Mouse (Mus musculus) embryonic facial prominence, embryonic 15.5 days (tissue): ENCODE data around the gene 6430548M08Rik. TPM values are rescaled to one million over a fixed set of nuclear protein-coding genes. Genes with fewer than 3 reads are reported as not detected.

ENCODE experiments used
- ATAC-seq: fragments of 200-750 bp; cut with Nextera tagmentation; 2 replicates; pipeline ENCODE4 v1.8.0; 2017; ENCODE audit warnings: low read depth, moderate TSS enrichment; ENCODE audit not compliant: insufficient number of reproducible peaks, low FRiP score, low TSS enrichment
- H3K27ac ChIP-seq: fragments of 300-500 bp; sonication (generic); replicated peaks from 2 replicates; pipeline ENCODE4 v1.5.1; 2015; ENCODE audit warnings: mild to moderate bottlenecking, inconsistent platforms
- H3K27me3 ChIP-seq: fragments of 300-500 bp; sonication (generic); 2 replicates; pipeline ENCODE4 v1.6.1; 2015; ENCODE audit warnings: inconsistent platforms
- H3K36me3 ChIP-seq: fragments of 300-500 bp; sonication (generic); 2 replicates; pipeline ENCODE4 v1.6.1; 2015; ENCODE audit warnings: mild to moderate bottlenecking, inconsistent platforms
- H3K4me1 ChIP-seq: fragments of 300-500 bp; sonication (generic); 2 replicates; pipeline ENCODE4 v1.6.1; 2015; ENCODE audit warnings: inconsistent platforms
- H3K4me2 ChIP-seq: fragments of 300-500 bp; sonication (generic); replicated peaks from 2 replicates; pipeline ENCODE4 v1.6.1; 2015; ENCODE audit warnings: mild to moderate bottlenecking, inconsistent platforms
- H3K4me3 ChIP-seq: fragments of 300-500 bp; sonication (generic); replicated peaks from 2 replicates; pipeline ENCODE4 v1.5.1; 2015; ENCODE audit warnings: mild to moderate bottlenecking, inconsistent platforms
- H3K9ac ChIP-seq: fragments of 300-500 bp; sonication (generic); 2 replicates; pipeline ENCODE4 v1.6.1; 2015; ENCODE audit warnings: inconsistent platforms
- H3K9me3 ChIP-seq: fragments of 300-500 bp; sonication (generic); replicated peaks from 2 replicates; pipeline ENCODE4 v1.6.1; 2016; ENCODE audit warnings: inconsistent platforms
- WGBS: fragments of 180-500 bp; shearing (Covaris S2); methylation state at CpG from one replicate; pipeline ENCODE4 v1.1.7; 2015; 5-methylcytosine and 5-hydroxymethylcytosine counted together
- polyA plus RNA-seq: library from polyadenylated mRNA; unstranded; fragments of >200 nt; fragmentation: Nextera tagmentation; extraction: Ambion mirVana; gene quantifications from 2 replicates; pipeline ENCODE4 v1.2.1, GENCODE M21; 2015

Gene 6430548M08Rik
- 8.5 and 8.7 TPM in 2 replicates for polyA plus RNA-seq

DNA sequence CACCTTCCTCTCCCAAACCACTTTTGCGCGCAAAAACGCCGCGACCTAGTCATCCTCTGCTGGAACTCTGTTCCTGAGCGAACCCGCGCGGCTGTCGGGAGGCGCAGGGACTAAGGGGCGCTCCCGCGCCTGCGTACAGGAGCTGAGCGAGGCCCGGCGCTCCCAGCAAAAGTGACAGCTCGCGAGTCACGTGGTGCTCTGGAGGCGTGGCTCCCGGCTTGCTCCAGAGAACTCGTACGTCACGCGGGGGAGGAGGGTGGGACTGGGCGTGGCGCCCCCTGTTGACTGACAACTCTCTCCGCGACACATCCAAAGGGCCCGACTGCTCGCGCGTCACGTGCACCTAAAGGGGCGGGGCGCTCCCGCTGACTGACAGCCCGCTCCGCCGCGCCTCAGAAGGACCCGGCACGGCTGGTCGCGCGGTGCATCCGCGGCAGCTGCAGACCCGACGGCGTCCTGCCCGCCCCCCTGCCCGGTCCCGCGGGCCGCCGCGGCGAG is at the start of gene 6430548M08Rik:
6430548M08Rik (plus strand) TSS at position 395 of the 498 bp plus-strand sequence.
- WGBS, result under 1% methylated on average over 60 of the region's 61 CpGs
- Histone ChIP-seq H3K27ac (peak within 1 kb of the TSS; percentile 78), H3K9ac (peak within 1 kb of the TSS; percentile 68), H3K36me3 (no peaks in the 10 kb centered on the region), H3K4me3 (peak within 1 kb of the TSS; percentile 71), H3K4me2 (peak within 1 kb of the TSS; percentile 98), H3K4me1 (peaks cover 18% of the 10 kb centered on the region), H3K9me3 (no peaks in the 10 kb centered on the region), H3K27me3 (peaks cover 25% of the 10 kb centered on the region)
- peak; percentile 97 for ATAC-seq

DNA sequence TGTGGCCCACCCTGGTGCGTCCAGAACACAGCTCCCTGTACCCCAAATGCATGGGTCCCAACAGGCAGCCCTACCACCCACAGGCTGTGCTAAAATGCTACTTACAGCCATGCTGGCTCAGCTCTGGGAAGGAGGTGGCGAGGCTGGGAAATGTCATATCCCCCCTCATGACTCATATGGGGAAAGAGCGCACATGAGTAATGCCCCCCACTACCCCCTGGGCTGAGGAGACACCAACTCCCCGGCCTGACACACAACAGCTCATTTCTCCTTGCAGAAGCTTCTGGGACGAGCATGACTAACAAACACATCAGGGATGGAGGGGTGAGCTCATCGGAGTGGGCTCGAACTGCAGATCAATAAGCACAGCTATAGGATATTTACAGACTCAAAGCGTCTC is 48.3 kb upstream of the 6430548M08Rik start:
- Histone ChIP-seq H3K27me3 (no peaks in the 10 kb centered on the region), H3K27ac (no peak overlapping the region), H3K36me3 (no peaks in the 10 kb centered on the region), H3K4me2 (no peak overlapping the region), H3K4me3 (no peak overlapping the region), H3K9me3 (no peaks in the 10 kb centered on the region), H3K4me1 (peaks cover 13% of the 10 kb centered on the region; the same call in 1 of the 2 replicates), H3K9ac (no peak overlapping the region)
- WGBS, result 89% methylated on average over 8 of the region's 8 CpGs
- ATAC-seq, result no peak

DNA sequence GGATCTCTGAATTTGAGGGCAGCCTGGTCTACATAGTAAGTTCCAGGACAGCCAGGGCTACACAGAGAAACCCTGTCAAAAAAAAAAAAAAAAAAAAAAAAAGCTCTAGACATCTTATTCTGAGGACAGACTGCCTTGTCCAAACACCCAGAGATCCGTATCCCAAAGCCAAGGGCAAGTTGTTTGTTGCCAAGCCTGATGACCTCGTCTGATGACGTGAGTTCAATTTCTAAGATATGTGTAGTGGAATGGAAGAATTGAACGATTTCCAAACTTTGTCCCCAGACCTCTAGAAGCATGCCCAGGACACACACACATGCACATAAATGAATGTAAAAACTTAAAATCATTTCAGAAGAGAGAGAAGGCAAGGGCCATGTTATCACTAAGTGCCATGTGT is 47.7 kb upstream of the 6430548M08Rik start:
- H3K4me1 ChIP-seq, result peaks cover 13% of the 10 kb centered on the region; the same call in 1 of the 2 replicates
- 92% methylated on average over 4 of the region's 4 CpGs for WGBS
- no peaks in the 10 kb centered on the region for H3K9me3 ChIP-seq
- no peak overlapping the region for H3K27ac ChIP-seq
- no peak overlapping the region for H3K9ac ChIP-seq
- no peak overlapping the region for H3K4me2 ChIP-seq
- H3K4me3 ChIP-seq, result no peak overlapping the region
- ATAC-seq, result no peak
- no peaks in the 10 kb centered on the region for H3K36me3 ChIP-seq
- H3K27me3 ChIP-seq, result no peaks in the 10 kb centered on the region

DNA sequence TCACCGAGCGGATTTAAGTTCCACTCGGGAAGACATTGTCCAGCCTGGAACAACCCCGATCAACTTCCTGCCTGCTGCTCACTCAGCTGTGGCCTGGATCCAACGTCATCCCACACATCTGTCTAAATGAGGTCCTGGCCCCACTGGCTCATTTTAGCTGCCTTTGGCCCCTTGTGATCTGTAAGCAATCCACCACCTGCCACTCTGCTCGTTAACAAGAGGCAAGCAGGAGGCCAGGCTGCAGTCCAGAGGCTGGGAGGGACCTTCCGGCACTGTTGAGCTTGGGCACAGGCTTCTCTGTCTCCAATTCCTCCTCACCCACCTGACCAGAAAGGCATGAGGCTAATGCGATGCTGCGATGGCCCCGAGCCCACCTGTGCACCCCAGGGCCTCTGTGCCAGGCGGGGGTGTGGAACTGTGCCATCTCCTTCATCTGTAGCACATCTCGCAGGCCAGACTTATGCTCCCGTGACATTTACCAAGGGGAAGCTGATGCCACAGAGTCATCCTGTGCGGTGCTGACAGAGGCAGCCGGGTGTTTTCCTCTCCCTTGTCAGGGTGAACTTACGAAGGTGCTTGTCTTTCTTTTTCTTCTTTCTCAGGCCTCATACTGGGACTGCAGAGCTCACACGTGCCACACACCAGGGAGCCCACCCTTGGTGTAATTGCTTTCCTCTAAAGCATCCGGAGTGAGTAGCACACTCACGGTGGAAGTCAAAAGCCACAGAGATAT is 45.9 kb upstream of the 6430548M08Rik start:
- no peak overlapping the region for H3K4me2 ChIP-seq
- no peaks in the 10 kb centered on the region for H3K9me3 ChIP-seq
- H3K27me3 ChIP-seq, result no peaks in the 10 kb centered on the region
- H3K27ac ChIP-seq, result no peak overlapping the region
- no peak overlapping the region for H3K9ac ChIP-seq
- ATAC-seq, result no peak
- H3K4me1 ChIP-seq, result peaks cover 30% of the 10 kb centered on the region
- H3K4me3 ChIP-seq, result no peak overlapping the region
- 48% methylated on average over 19 of the region's 19 CpGs for WGBS
- no peaks in the 10 kb centered on the region for H3K36me3 ChIP-seq

DNA sequence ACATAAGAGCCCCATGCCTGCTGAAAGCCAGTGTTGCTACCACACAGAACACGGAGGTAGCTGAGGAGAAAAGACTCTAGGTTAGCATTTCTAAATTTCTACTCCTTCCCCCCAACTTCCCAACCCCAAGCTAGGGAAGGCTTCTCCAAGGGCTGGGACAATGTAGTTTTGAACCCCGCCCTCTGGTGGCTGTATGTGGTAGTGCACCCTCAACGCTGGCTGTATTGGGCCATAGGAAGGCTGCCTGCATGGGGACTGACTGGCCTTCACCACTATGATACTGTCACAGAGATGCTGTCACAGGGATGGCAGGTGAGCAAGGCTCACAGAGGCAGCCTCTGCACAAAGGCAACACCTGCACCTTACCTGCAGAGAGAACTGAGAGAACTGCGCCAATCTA is 42.3 kb upstream of the 6430548M08Rik start:
- H3K9me3 ChIP-seq, result no peaks in the 10 kb centered on the region
- H3K27ac ChIP-seq, result no peak overlapping the region
- H3K4me2 ChIP-seq, result no peak overlapping the region
- 25% methylated on average over 4 of the region's 4 CpGs for WGBS
- no peak for ATAC-seq
- H3K4me1 ChIP-seq, result peaks cover 31% of the 10 kb centered on the region; the same call in 1 of the 2 replicates
- no peak overlapping the region for H3K4me3 ChIP-seq
- H3K36me3 ChIP-seq, result no peaks in the 10 kb centered on the region
- no peak overlapping the region for H3K9ac ChIP-seq
- H3K27me3 ChIP-seq, result no peaks in the 10 kb centered on the region

DNA sequence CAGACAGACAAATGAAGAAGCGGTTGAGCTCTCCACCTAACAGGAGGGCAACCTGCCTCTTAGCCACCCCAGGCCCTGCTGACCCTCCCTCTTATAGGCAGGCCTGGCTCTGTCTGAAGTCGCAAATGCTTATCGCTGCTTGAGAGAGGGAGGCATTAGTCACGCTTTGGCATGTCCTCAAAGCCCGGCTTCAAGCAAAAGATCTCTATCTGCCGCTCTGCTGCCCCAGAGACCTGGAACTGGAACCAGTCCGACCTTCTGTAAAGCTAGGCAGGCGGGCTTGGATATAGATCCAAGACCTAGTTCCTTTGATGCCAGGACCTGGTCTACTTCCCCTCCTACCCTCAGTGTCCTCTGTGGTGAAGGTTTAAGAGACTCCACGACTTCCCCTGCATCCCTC is 41.7 kb upstream of the 6430548M08Rik start:
- H3K9ac ChIP-seq, result no peak overlapping the region
- no peaks in the 10 kb centered on the region for H3K9me3 ChIP-seq
- peaks cover 31% of the 10 kb centered on the region; the same call in 1 of the 2 replicates for H3K4me1 ChIP-seq
- 50% methylated on average over 9 of the region's 9 CpGs for WGBS
- no peak overlapping the region for H3K27ac ChIP-seq
- no peak overlapping the region for H3K4me3 ChIP-seq
- H3K36me3 ChIP-seq, result no peaks in the 10 kb centered on the region
- no peaks in the 10 kb centered on the region for H3K27me3 ChIP-seq
- ATAC-seq, result no peak
- H3K4me2 ChIP-seq, result no peak overlapping the region

DNA sequence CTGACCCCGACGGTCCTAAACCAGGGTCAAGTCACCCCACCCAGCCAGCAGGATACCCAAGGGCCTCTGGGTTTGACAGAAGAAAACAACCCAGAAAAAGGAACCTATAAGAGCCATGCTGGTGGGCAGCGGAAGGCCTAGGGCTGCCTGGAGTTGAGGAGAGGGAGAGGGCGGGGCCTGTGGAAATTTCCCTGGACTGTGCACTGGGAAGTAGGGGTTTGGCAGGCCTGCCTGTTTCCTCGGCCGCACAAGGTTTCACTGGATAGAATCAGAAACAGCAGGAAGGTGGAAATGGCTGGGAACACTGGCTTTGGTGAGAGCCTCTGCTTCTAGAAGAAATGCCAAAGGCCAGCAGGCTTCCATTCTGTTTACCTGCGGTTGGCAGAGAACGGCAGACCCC is 41.1 kb upstream of the 6430548M08Rik start:
- Histone ChIP-seq H3K4me1 (peaks cover 31% of the 10 kb centered on the region; the same call in 1 of the 2 replicates), H3K27ac (no peak overlapping the region), H3K27me3 (no peaks in the 10 kb centered on the region), H3K9me3 (no peaks in the 10 kb centered on the region), H3K4me3 (no peak overlapping the region), H3K36me3 (no peaks in the 10 kb centered on the region), H3K9ac (no peak overlapping the region), H3K4me2 (no peak overlapping the region)
- ATAC-seq, result no peak
- WGBS, result 67% methylated on average over 8 of the region's 8 CpGs

DNA sequence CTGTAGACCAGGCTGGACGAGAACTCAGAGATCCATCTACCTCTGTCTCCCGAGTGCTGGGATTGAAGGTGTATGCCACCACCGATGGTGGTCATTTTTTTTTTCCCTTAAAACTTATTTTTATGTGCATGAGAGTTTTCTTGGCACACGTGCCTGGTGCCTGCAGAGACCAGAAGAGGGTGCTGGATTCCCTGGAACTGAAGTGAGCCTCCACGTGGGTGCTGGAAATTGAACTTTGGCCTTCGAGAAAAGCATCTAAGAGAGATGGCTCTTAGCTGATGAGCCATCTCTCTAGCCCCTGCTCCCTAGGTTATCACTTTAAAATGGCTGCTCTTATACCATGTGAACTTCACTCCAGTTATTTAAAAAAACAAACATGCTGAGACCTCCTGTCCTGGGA is 39.4 kb upstream of the 6430548M08Rik start:
- no peak overlapping the region for H3K9ac ChIP-seq

DNA sequence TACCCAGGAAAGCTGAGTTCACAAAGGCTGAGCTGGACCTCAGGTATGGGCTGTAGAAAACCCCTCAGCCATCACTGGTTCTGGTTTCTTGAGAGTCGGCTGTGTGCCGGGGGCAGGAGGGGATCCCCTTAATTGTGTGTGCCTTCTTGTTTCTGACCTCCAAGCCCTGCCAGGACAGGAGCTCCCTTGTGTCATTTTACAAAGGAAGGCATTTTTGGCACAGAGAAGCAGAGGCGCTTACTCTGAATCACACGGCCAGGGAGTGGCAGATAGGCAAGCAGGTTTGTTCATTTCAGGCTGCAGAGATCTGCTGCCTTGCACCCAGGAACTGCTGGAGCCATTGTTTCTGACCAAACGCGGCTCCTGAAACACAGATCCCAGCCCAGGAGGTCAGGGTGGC is 38.6 kb upstream of the 6430548M08Rik start:
- H3K9ac ChIP-seq, result no peak overlapping the region

More for the DNA sequence above, 39.4 kb upstream of the 6430548M08Rik start:
- Histone ChIP-seq H3K27ac (no peak overlapping the region), H3K27me3 (no peaks in the 10 kb centered on the region), H3K36me3 (no peaks in the 10 kb centered on the region), H3K4me2 (no peak overlapping the region), H3K4me1 (peaks cover 26% of the 10 kb centered on the region; the same call in 1 of the 2 replicates), H3K4me3 (no peak overlapping the region), H3K9me3 (no peaks in the 10 kb centered on the region)
- 73% methylated on average over 6 of the region's 6 CpGs for WGBS
- no peak for ATAC-seq

DNA sequence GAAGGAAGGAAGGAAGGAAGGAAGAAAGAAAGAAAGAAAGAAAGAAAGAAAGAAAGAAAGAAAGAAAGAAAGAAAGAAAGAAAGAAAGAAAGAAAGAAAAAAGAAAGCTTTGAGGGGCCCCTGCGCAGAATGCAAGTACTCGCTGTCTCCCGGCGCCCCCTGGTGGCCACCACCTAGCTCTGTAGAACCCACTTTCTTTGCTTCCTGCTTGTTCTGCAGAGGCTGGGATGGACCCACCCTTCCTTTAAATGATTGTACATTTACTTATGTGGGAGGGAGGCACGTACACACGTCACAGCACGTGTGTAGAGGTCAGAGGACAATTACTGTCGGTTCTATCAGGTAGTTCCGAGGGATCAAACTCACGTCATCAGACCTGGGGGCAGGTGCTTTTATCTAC is 35.9 kb upstream of the 6430548M08Rik start:
- no peaks in the 10 kb centered on the region for H3K27me3 ChIP-seq
- H3K9ac ChIP-seq, result no peak overlapping the region
- no peaks in the 10 kb centered on the region for H3K9me3 ChIP-seq
- H3K36me3 ChIP-seq, result peaks cover 26% of the 10 kb centered on the region
- ATAC-seq, result no peak
- H3K27ac ChIP-seq, result no peak overlapping the region
- H3K4me1 ChIP-seq, result peaks cover 9% of the 10 kb centered on the region; the same call in 1 of the 2 replicates
- H3K4me3 ChIP-seq, result no peak overlapping the region
- 11% methylated on average over 10 of the region's 10 CpGs for WGBS
- H3K4me2 ChIP-seq, result no peak overlapping the region

More for the DNA sequence above, 38.6 kb upstream of the 6430548M08Rik start:
- no peak for ATAC-seq
- no peaks in the 10 kb centered on the region for H3K9me3 ChIP-seq
- no peak overlapping the region for H3K4me2 ChIP-seq
- H3K36me3 ChIP-seq, result no peaks in the 10 kb centered on the region
- 34% methylated on average over 6 of the region's 6 CpGs for WGBS
- no peak overlapping the region for H3K27ac ChIP-seq
- peaks cover 26% of the 10 kb centered on the region; the same call in 1 of the 2 replicates for H3K4me1 ChIP-seq
- no peaks in the 10 kb centered on the region for H3K27me3 ChIP-seq
- H3K4me3 ChIP-seq, result no peak overlapping the region

DNA sequence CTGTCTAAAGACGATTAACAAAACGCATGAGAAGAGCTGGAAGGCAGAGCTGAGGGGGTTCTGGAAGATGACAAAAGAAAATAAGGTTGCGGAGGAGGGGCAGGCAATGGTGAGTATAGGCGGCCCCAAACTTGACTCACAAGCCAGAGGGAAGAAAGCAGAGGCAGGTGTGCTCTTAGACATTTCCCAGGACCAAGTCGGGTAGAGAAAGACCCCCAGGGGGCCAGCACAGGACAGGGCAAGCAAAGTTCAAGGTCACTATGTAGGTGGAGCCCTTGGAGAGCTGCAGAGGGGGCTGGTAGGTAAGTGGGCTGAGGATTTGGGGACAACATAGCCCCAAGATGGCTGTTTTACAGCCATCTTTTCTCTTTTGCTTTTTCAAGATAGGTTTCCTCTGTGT is 34.6 kb upstream of the 6430548M08Rik start:
- Histone ChIP-seq H3K27me3 (no peaks in the 10 kb centered on the region), H3K9ac (no peak overlapping the region), H3K4me2 (no peak overlapping the region), H3K4me3 (no peak overlapping the region), H3K36me3 (peaks cover 33% of the 10 kb centered on the region), H3K27ac (no peak overlapping the region), H3K9me3 (no peaks in the 10 kb centered on the region), H3K4me1 (0 out of 2 replicates have a peak, but pooled peaks cover 5% of the 10 kb centered on the region)
- no peak for ATAC-seq
- 49% methylated on average over 5 of the region's 5 CpGs for WGBS
